Mouse (Mus musculus) gonadal fat pad, adult 2 months (tissue): Measurements from ENCODE around the gene Tmem255b. TPM values are rescaled to one million over a fixed set of nuclear protein-coding genes. Genes with fewer than 3 reads are reported as not detected.

Source experiments
- DNase-seq: peaks from one replicate; pipeline ENCODE4 v3.0.0-alpha.2; 2012; ENCODE audit warnings: low read depth
- polyA plus RNA-seq: library from polyadenylated mRNA; depleted of rRNA; stranded (reverse); fragments of >200 nt; gene quantifications from 2 replicates; pipeline ENCODE4 v1.2.3, GENCODE M21; 2012; rRNA removed

The Tmem255b gene
- 4.5 and 5.6 TPM in 2 replicates for polyA plus RNA-seq

DNA sequence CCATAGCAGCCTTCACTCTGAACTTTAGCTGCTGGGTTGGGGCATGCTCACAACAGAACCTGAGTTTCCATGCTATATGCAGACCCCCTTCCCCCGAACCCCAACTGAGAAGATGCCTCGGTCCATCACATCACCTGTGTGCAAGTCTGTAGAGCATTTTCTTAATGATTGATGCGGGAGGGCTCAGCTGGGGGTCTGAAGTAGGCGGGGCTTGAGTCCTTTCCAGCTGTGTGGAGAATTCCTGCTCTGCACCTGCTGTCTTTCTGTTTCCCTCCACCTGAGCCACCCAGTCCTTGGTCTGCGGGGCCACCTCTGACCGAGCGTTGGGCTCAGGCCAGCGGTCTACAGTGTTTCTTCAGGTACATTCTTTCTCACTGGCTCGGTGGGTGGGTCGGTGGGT, at the start of gene Tmem255b:
Gene Tmem255b, plus strand, starts transcription at position 301 of the 400 bp plus-strand sequence.
- DNase-seq = no peak

DNA sequence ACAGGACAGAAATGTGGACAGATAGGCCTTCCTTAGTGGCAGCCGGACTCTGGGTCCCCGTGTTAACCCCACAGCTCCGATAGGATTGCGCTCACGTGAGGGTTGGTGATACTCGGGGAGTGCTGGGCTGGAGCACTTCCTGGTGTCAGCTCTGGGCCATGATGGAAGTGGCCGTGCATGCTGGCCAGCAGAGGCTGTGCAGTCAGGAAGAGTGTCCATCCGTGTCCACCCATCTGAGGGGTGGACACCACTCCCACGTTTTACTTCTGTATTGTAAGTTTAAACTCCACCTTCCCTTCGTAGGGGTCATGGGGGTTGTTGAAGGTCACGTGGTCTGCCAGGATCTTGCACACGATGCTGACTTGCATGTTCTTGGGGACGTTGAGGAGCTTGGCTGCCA, 48.6 kb upstream of the Tmem255b start:
- DNase-seq = no peak

DNA sequence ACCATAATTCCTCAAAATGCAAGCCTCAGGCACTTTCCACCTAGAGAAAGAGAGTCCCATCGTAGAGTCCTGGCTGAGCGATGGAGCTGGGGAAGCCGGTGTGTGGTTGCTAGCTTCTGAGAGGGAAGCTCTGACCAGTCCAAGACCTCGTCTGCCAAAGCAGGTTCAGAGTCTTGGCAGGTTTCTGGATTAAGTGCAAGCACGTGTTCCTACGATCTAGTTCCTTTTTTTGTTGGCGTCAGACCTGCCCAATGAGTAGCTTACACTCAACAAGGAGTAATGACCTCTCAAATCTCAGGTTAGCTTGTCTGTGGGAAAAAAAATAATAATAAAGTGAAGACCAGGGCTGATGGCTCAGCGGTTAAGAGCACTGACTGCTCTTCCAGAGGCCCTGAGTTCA, 47.3 kb upstream of the Tmem255b start:
- no peak for DNase-seq

DNA sequence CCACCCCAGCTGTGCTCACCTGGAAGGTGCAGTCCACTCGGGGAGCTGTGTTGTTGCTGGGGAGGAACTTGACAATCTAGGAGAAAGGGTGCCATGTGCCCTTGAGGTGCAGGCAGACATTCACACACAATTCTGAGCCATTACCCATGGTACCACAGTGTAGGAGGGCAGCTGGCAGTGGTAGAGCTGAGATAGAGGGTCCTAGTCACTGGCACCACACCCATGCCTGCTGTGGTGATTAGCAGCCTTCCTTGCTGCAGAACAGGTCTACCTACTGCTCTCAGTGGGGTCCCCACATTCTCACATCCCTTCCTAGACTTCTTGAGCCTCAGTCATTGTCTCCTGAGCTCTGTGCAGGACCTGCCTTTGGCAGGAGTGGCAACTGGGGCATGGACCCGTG, 46.2 kb upstream of the Tmem255b start:
- DNase-seq = no peak

DNA sequence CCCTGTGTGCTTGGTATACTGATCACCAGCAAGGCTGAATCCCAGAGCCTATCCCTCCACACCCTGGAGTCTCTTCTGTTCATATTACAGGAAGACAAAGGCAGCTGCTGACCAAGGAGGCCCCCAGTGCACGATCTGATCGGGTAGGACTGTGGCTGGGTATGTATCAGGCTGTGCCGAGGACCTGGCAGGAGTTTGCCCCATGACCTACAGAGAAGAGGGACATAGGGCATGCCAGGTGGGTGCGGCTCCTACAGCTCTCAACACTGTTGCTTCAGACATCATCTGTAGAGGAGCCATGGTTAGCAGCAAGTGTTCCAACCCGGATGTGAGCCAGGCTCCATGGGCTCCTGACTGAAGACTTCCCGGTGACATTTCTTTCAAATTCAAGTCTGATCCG, 41.1 kb upstream of the Tmem255b start:
- DNase-seq = no peak

DNA sequence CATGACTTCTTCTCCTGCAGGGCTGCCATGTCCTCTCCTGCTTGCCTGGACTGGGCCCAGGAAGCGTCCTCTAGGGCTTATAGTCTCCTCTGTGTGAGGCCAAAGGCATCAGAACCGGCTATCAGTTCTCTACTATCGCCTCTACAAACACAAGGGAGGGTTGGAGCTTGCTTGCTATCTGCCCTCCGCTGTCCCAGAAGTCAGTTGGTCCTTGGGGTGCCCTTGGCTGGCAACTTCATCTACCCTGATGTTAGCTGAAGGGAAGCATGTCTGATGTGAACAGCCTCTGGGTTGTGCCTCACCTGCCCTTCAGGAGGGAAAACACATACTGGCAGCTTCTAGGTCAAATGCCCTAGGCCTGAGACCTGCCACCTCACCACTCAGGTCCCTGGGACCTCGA, 38.3 kb upstream of the Tmem255b start, which contains the start of gene Atp4b:
Gene Atp4b, minus strand, starts transcription at position 101 of the 400 bp plus-strand sequence.
- DNase-seq = no peak

DNA sequence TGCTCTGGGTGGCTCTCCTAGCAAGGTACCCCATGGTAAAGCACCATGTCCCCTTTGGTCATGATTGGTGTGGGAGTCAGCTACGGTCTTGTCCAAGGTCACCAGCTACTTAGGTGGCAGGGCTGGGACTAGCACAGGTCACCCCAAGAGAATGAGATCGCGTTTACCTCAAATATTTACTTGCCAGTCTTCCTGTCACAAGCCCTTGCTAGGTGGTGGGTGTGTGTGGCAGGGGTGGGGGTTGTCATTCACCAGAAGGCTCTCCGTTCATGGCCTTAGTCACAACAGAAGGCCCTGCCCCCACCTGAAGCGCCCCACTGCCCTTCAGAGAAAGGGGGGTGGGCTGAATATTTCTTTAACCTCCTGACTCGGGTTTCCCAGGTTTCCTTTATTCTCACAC, 31.5 kb upstream of the Tmem255b start:
- DNase-seq = no peak

DNA sequence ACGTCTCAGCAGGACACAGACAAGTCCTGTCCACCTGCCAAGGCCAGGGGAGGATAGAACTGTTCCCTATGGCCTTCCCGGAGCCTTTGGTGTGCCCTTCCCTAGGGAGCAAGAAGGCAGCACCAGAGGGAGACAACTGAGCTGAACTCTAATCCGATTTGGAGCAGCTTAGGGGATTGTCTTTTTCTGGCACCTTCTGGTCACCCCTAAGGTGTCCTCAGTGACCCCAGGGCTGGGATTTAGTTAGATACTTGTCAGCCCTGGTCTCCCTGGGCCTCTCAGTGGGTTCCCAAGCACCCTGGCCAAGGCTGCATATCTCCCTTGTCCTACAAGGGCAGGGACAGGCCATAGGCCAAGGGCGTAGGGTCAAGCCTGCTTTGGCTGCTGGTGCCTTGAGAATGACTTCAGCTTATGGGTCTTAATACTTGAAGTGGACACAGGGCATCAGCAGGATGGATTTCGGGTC, 30.3 kb upstream of the Tmem255b start, which contains the start of gene Grk1:
Gene Grk1, plus strand, starts transcription at position 416 of the 466 bp plus-strand sequence.
- no peak for DNase-seq

DNA sequence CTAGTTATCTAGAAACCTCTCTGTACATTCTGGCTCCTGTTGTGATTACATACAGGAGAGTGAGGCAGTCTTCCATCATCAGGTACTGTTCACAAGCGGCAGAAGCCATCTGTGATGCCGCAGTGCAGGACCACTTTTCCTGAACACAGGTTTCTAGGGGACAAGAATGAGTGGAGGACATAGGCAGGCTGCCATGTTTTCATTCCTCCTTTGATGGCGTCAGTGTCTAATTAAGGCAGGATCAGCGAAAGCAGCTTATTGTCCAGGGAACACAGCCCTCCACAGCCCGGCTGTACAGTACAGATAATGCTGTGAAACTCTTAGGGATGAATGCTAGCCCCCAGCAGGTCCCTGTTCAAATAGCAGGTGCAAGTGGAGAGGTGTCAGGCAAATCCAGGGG, 29.0 kb upstream of the Tmem255b start:
- DNase-seq = no peak

DNA sequence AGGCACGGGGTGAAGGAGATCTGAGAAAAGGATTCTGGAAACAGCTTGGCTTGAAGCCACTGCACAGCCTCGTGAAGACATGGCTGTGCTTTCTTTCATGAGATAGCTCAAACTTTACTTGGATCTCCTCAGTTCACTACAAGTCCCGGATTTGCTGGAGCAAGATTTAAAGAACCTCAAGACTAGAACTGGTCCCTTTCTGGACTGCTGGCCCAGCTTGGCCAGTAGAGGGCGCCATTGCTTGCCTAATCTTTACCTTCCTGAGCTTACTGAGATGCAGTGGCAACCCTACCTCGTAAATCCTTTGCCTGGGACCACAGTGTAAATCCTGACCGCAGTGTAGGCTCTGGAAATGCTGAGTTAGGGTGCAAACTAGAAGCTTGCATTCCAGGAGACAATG, 23.4 kb upstream of the Tmem255b start:
- no peak for DNase-seq

DNA sequence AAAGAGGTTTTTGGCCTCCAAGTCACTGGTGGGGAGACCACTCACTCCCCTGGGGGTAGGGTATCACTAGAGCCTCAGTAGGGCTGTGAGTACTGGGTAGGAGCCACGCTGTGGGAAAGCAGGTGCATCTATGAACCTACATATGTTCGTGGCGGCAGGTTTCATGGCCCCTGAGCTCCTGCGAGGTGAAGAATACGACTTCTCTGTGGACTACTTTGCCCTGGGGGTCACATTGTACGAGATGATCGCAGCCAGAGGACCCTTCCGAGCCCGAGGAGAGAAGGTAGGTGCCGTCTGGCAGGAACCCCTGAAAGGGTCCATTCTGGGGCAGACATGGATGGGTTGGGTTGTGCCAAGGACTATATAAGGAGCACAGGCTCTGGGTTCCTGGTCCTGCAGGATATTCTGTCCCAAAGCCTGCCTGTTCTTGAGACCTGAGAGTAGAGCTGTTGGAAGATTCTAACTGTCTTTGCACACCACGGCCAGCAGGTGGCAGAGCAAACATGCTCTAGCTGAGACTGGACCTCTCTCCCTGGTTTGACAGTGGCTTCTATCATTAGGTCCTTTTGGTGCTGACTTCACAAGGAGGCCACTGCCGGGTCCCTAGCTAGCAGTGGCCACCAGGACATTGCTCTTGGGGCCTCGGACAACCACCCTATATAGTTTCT, 22.0 kb upstream of the Tmem255b start:
- DNase-seq = no peak

DNA sequence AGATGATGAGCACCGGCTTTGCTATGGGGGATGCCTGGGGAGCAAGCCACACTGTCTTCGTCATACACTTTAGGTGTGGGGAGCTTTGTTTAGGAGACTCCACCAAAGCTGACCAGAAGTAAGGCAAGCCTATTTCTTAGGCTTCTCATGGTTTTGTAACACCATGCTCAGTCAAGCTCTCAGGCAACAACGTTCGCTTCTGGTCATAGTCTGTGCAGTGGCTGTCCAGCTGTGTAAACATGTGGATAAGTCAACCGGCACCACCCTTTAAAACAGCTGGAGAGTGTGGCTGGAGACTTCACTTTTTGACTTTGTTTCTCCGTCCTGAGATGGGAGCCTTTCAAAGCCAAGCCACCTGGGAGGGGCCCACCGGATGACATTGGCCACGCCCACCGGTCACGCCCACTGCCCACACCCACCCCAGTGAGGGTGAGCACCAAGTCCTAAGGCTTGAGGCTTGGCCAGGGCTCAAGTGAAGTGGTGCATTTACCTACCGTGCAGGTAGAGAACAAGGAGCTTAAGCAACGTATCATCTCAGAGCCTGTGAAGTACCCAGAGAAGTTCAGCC, 21.1 kb upstream of the Tmem255b start:
- DNase-seq = no peak

DNA sequence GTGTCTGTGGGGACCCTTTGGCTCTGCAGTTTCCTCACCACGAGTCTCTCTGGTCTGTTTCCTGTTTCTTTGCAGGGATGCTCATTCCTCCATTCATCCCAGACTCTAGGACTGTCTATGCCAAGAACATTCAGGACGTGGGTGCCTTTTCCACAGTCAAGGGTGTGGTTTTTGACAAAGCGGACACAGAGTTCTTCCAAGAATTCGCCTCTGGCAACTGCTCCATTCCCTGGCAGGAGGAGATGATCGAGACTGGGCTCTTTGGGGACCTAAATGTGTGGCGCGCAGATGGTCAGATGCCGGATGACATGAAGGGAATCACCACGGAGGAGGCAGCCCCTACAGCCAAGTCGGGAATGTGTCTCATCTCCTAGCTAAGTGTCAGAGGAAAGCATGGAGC, 19.1 kb upstream of the Tmem255b start:
- no peak for DNase-seq

DNA sequence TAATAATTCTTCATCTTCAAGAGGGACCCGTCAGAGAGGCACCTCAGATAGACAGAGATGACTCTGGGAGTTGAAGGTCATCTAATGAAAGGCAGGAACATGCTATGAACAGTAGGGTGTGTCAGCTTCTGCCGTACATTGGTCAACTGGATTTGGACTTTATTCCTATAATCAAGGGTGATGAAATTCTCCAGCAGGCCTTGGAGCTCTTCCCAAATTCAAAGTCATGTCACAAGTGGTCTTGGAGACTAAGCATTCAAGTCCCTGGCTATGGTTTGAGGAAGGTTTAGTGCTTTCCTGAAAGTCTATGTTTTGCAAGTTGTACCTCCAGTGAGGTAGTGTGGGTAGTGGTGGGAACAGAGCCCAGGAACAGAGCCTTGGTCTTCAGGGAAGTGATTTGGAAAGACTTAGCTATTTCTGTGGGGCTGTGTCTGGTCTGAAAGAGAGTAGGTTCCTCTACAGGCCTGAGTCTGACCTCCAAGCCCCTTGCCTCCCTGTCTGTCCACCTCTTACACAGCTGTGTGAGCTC, 15.8 kb upstream of the Tmem255b start:
- no peak for DNase-seq

DNA sequence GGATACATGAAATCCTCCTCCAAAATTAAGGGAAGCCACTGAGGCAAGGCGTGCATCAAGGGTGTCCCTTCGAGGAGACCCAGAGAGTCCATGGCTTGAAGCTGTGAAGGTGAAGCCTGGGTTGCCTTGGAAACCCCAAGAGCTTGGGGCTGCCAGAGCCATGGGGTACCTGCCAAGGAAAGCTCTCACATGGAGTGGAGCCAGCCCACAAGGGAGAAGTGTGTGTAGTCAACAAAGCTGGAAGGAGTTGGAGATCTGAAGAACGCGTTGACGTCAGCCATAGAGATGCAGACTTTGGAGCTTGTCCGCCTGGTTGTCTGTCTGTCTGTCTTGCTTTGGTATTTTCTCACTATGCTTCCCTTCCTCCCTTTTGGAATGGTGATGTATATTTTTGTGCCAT, 14.0 kb upstream of the Tmem255b start:
- no peak for DNase-seq

DNA sequence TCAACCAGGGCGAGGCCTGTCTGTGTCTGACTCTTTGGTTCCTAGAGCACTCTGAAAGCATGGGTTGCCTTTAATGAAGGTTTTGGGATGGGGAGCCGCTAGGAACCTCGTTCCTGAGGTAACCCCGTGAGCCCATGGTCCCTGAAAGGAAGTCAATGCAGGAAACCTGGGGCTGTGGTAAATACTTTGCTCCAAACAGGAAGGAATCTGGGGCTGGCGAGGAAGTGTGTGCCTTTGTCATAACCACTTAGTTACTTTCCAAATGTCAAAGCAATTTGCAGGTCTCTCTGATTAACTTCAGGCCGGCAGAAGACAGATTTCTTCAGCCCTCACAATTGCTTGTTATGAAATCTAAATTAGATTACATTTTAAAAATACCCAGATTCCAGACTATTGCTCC, 7.6 kb upstream of the Tmem255b start:
- DNase-seq = no peak

DNA sequence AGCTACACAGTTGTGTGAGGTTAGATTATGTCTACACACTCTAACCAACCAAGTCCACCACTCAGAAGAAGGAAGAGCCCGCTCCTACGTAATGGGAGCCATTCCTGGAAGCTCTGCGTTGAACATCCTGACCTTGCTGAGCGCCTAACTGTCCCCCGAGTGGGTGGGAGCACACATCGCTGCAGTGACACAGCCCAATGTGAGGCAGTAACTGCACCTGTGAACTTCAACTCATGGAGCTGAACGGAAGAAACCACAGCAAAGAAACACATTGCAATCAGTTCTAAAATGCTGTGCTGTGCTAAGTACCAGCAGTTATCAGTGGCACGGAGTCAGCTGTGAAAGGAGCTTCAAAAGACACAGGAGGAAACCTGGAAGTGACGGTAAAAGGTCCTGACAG, 6.8 kb upstream of the Tmem255b start:
- DNase-seq = no peak

DNA sequence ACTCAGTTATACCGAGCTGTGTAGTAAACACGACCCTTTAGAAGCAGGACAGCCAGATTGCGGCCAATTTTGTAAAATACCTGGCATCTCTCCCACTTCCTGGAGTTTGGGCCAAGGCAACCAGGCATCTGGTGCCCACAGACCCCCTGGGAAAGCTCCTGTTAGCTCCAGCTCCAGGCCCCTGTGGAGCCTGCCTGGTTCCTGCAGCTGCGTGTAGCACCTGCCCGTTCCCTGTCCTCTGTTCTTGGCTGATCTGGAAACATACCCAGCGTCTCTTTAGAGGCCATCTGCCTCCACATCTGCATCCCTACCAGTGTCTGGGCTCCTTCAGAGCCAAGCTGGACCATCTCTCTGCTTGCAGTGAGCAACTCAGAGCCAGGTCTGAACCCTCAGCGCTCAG, 4.6 kb upstream of the Tmem255b start:
- no peak for DNase-seq

DNA sequence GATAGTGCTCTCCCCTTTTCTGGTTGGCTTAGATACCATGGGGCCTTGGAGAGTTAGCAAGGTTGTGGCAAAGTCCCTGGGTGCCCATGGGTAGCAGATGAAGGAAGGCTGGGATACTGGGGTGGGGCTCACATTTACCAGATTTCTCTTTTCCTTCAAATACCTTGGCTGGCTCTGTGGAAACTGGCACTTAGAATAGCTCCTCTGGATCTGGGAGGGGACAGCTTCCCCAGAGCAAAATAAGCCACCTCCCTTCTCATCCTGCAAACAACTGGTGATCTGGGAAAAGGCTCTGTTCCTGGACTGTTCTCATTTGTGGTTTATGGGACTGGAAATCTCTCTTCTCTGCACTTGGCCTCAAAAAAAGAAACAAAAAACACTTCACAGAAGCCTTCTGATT, 4.1 kb upstream of the Tmem255b start:
- no peak for DNase-seq

DNA sequence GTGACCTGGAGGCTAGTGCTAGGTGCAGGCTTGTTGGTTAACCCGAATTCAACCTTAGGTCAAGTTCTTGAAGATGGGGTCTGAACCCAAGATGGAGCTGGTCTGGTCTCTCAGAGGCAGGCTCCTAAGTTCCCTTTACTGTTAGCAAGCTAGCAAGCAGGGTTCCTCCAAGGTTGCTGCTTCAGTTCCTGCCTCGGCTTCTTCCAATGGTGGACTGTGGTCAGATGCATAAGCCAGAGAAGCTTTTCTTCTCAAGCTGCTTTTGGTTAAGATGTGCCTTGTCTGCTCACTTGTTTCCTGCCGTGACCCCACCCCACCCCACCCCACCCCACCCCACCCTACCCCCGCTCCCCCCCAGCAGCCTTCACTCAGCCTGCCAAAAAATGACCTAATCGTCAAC, 1.9 kb upstream of the Tmem255b start:
- DNase-seq = no peak

DNA sequence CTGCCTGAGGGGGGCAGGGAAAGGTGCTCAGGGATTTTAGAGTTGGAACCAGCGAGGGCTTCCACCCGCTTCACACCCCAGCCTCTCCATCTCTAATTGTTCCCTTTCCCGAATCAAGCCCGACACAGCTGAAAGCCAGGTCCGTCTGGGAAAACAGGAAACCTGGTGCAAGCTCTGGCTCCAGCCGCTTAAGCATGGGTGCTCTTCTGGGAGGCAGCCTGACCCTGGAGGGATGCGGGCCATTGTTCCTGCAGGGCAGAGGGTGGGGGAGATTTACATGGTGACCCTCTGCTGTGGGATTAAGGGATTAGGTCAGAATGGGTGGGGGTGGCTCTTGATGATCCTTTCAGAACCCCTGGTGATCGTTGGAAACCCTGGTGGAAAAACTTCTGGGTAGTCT, 1.1 kb downstream of the Tmem255b start:
- DNase-seq = no peak

DNA sequence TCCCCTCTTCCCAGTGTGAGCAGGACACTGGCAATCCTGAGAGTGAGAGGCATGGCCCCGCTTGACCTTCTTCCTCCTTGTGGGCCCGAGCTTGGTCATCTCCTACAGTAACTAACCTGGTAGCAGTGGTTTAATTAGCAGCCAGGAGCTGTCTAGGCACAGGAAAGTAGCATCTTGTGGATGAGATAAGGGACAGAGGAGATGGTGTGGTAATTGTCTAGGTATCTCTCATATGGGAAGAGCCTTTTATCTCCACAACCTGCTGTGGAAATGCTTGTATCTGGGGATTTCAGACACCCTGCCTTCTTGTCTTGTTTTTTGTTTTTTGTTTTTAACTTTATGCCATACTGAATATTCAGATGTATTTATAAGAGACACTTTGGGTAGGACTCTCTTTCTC, 2.5 kb downstream of the Tmem255b start:
- no peak for DNase-seq

DNA sequence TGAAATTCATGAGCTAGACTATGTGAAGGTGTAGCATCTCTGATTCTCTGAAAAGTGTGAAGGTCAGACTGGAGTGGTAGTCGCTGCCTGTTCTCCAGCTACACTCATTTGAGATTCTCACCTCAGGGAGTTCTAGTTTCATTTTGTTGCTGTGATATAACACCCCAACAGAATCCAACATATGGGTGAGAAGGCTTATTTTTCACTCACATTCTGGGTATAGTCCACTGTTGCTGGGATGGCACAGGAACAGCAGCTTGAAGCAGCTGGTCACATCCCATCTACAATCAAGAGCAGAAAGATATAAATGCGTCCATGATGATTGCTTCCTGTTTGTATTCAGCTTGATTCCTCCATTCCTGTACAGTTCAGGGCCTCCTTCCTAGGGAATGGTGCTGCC, 7.2 kb downstream of the Tmem255b start:
- DNase-seq = no peak

DNA sequence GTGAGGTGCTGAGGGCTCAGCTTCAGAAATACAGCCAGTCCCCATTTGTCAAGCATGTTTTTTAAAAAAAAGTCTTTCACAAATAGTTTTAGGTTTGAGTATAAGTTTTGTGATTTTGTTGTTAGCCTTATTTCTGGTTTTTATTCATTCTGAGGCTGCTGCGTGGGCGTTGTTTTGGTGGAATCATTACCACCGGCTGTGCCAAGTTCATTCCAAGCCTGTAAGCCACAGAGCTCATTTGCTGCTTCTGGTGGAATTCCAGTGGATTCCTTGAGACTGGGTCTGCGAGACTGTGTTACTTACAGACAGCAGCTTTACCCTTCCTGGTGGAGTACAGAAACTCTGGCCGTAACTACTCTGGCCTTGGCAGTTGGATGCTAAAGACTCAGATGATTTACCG, 11.5 kb downstream of the Tmem255b start:
- no peak for DNase-seq
